Mouse (Mus musculus) hindbrain, embryonic 14.5 days (tissue): Measurements from ENCODE around the gene Npepps. TPM values are rescaled to one million over a fixed set of nuclear protein-coding genes. Genes with fewer than 3 reads are reported as not detected.

Experiments
- ATAC-seq: fragments of 200-750 bp; cut with Nextera tagmentation; 2 replicates; pipeline ENCODE4 v1.8.0; 2017; ENCODE audit warnings: moderate number of reproducible peaks, mild to moderate bottlenecking, moderate TSS enrichment, moderate library complexity; ENCODE audit not compliant: low FRiP score
- DNase-seq: peaks from one replicate; pipeline ENCODE4 v3.0.0-alpha.2; 2015; ENCODE audit warnings: low spot score
- H3K27ac ChIP-seq: fragments of 300-500 bp; sonication (generic); 2 replicates; pipeline ENCODE4 v1.5.1; 2014; ENCODE audit warnings: mild to moderate bottlenecking, moderate library complexity
- H3K27me3 ChIP-seq: fragments of 300-500 bp; sonication (generic); 2 replicates; pipeline ENCODE4 v1.6.1; 2014; ENCODE audit warnings: mild to moderate bottlenecking, low read length, mixed read lengths; ENCODE audit not compliant: control insufficient read depth, insufficient read depth
- H3K36me3 ChIP-seq: fragments of 300-500 bp; sonication (generic); replicated peaks from 2 replicates; pipeline ENCODE4 v1.6.1; 2014; ENCODE audit not compliant: control insufficient read depth, insufficient read depth
- H3K4me1 ChIP-seq: fragments of 300-500 bp; sonication (generic); replicated peaks from 2 replicates; pipeline ENCODE4 v1.6.1; 2014; ENCODE audit warnings: antibody characterized with exemption, low read length, mixed read lengths; ENCODE audit not compliant: control insufficient read depth, insufficient read depth
- H3K4me2 ChIP-seq: fragments of 300-500 bp; sonication (generic); replicated peaks from 2 replicates; pipeline ENCODE4 v1.6.1; 2014; ENCODE audit warnings: mild to moderate bottlenecking, moderate library complexity
- H3K4me3 ChIP-seq: fragments of 300-500 bp; sonication (generic); replicated peaks from 2 replicates; pipeline ENCODE4 v1.5.1; 2014; ENCODE audit warnings: mild to moderate bottlenecking, low read length
- H3K9ac ChIP-seq: fragments of 300-500 bp; sonication (generic); 2 replicates; pipeline ENCODE4 v1.6.1; 2014
- H3K9me3 ChIP-seq: fragments of 300-500 bp; sonication (generic); 2 replicates; pipeline ENCODE4 v1.6.1; 2016; ENCODE audit warnings: low read length; ENCODE audit not compliant: control insufficient read depth
- WGBS: fragments of 180-500 bp; shearing (Covaris S2); extraction: QIAGEN DNeasy Blood & Tissue Kit; methylation state at CpG from one replicate; pipeline ENCODE4 v1.1.7; 2014; 5-methylcytosine and 5-hydroxymethylcytosine counted together
- polyA plus RNA-seq: library from polyadenylated mRNA; unstranded; fragments of >200 nt; fragmentation: Nextera tagmentation; extraction: Ambion mirVana; gene quantifications from 2 replicates; pipeline ENCODE4 v1.2.1, GENCODE M21; 2014

Npepps gene
- polyA plus RNA-seq, 1 experiment from 2014 or later: 132 TPM

GRCm38 (mm10) chr11:97301406-97301805 lies 21.0 kb upstream of the Npepps start:
- no peak overlapping the region for H3K4me2 ChIP-seq
- H3K27me3 ChIP-seq: no peaks in the 10 kb centered on the region
- no peaks in the 10 kb centered on the region for H3K36me3 ChIP-seq
- no peaks in the 10 kb centered on the region for H3K4me1 ChIP-seq
- H3K9ac ChIP-seq: no peak overlapping the region
- ATAC-seq: no peak
- no peak for DNase-seq
- no peak overlapping the region for H3K4me3 ChIP-seq
- no peaks in the 10 kb centered on the region for H3K9me3 ChIP-seq
- WGBS: 87% methylated on average over 16 of the region's 16 CpGs
- H3K27ac ChIP-seq: no peak overlapping the region

GRCm38 (mm10) chr11:97299939-97300338 lies 19.5 kb upstream of the Npepps start:
- no peaks in the 10 kb centered on the region for H3K9me3 ChIP-seq
- no peak for DNase-seq
- H3K36me3 ChIP-seq: no peaks in the 10 kb centered on the region
- H3K27ac ChIP-seq: no peak overlapping the region
- no peak overlapping the region for H3K9ac ChIP-seq
- H3K4me3 ChIP-seq: no peak overlapping the region
- no peak for ATAC-seq
- no peaks in the 10 kb centered on the region for H3K27me3 ChIP-seq
- H3K4me1 ChIP-seq: no peaks in the 10 kb centered on the region
- no peak overlapping the region for H3K4me2 ChIP-seq
- WGBS: 93% methylated on average over 2 of the region's 2 CpGs

GRCm38 (mm10) chr11:97296542-97296941 lies 16.1 kb upstream of the Npepps start:
- WGBS: 91% methylated on average over 3 of the region's 4 CpGs
- H3K27ac ChIP-seq: no peak overlapping the region
- H3K4me3 ChIP-seq: no peak overlapping the region
- no peak overlapping the region for H3K4me2 ChIP-seq
- no peaks in the 10 kb centered on the region for H3K4me1 ChIP-seq
- H3K9ac ChIP-seq: no peak overlapping the region
- no peaks in the 10 kb centered on the region for H3K36me3 ChIP-seq
- H3K9me3 ChIP-seq: no peaks in the 10 kb centered on the region
- ATAC-seq (no peak), DNase-seq (no peak)
- H3K27me3 ChIP-seq: no peaks in the 10 kb centered on the region

DNA sequence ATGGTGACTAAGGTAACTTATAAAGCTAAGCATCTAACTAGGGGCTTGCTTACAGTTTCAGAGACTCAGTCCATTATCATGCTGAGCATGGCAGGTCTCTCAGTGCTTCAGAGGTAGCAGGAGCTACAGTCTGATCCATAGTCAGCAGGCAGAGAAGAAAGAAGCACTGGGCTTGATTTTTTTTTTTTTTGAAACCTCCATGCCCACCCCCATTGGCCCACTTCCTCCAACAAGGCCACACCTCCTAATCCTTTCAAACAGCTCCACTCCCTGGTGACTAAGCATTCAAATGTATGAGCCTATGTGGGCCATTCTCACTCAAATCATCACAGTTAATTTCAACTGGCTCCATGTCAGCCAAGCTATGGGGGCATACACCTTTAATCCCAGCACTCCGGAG lies 12.3 kb upstream of the Npepps start:
- no peaks in the 10 kb centered on the region for H3K27me3 ChIP-seq
- no peak overlapping the region for H3K27ac ChIP-seq
- WGBS: 95% methylated on average over 1 of the region's 1 CpGs
- no peak for ATAC-seq
- H3K9me3 ChIP-seq: no peaks in the 10 kb centered on the region
- no peak overlapping the region for H3K4me3 ChIP-seq
- H3K4me1 ChIP-seq: no peaks in the 10 kb centered on the region
- H3K36me3 ChIP-seq: no peaks in the 10 kb centered on the region
- H3K4me2 ChIP-seq: no peak overlapping the region
- DNase-seq: no peak
- no peak overlapping the region for H3K9ac ChIP-seq

- H3K27me3 ChIP-seq: no peaks in the 10 kb centered on the region
- H3K9ac ChIP-seq: no peak overlapping the region
- no peak overlapping the region for H3K4me2 ChIP-seq
- H3K4me1 ChIP-seq: no peaks in the 10 kb centered on the region
- DNase-seq: no peak
- H3K36me3 ChIP-seq: no peaks in the 10 kb centered on the region
- H3K4me3 ChIP-seq: no peak overlapping the region
- H3K27ac ChIP-seq: no peak overlapping the region
- WGBS: 43% methylated on average over 12 of the region's 12 CpGs
- no peak for ATAC-seq
- H3K9me3 ChIP-seq: no peaks in the 10 kb centered on the region
These were observed 9.1 kb upstream of the Npepps start for GRCm38 (mm10) chr11:97289276-97290230.

DNA sequence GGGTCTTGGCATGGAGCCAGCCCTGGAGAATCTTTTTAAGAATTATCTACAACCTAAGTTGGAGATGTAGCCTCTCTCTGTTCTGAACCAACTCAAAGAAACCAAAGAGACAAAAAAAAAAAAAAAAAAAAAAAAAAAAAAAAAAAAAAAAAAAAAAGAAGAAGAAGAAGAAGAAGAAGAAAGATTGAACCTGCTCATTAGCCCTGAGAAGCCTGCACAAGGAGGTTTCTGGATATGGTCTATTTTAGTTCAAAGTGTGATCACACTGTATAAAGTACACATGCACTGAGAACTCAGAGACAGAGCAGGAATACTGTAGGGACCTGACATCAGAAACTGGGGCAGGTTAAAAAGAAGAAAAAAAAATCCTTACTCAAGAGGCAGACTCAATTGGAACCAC lies 7.2 kb upstream of the Npepps start:
- H3K27me3 ChIP-seq: no peaks in the 10 kb centered on the region
- no peak overlapping the region for H3K9ac ChIP-seq
- H3K9me3 ChIP-seq: no peaks in the 10 kb centered on the region
- no peak for DNase-seq
- no peak overlapping the region for H3K4me3 ChIP-seq
- no peak for ATAC-seq
- H3K4me2 ChIP-seq: no peak overlapping the region
- no peaks in the 10 kb centered on the region for H3K36me3 ChIP-seq
- H3K27ac ChIP-seq: no peak overlapping the region
- no peaks in the 10 kb centered on the region for H3K4me1 ChIP-seq

DNA sequence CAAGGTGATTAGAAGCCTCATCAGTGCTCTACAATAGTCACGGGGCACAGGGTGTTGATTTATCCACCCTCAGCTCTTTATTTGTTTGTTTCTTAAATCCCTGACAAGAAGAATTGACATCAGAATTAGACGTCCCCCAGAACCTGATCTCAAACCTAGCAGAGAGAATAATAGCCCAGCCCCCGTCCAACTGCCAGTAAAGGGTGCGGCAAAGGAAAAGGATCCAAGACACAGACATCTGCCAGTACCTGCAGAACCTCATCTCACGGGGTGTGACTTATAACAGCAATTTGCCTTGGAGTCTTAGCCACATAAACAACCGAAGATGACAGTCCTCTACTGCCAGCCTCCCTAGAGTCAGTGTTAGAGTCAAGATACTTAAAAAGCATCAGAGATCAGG lies 6.5 kb upstream of the Npepps start:
- Histone ChIP-seq H3K4me2 (no peak overlapping the region), H3K9ac (no peak overlapping the region), H3K27me3 (no peaks in the 10 kb centered on the region), H3K4me1 (no peaks in the 10 kb centered on the region), H3K27ac (no peak overlapping the region), H3K9me3 (no peaks in the 10 kb centered on the region), H3K4me3 (no peak overlapping the region), H3K36me3 (no peaks in the 10 kb centered on the region)
- DNase-seq (no peak), ATAC-seq (no peak)
- 58% methylated on average over 6 of the region's 6 CpGs for WGBS

DNA sequence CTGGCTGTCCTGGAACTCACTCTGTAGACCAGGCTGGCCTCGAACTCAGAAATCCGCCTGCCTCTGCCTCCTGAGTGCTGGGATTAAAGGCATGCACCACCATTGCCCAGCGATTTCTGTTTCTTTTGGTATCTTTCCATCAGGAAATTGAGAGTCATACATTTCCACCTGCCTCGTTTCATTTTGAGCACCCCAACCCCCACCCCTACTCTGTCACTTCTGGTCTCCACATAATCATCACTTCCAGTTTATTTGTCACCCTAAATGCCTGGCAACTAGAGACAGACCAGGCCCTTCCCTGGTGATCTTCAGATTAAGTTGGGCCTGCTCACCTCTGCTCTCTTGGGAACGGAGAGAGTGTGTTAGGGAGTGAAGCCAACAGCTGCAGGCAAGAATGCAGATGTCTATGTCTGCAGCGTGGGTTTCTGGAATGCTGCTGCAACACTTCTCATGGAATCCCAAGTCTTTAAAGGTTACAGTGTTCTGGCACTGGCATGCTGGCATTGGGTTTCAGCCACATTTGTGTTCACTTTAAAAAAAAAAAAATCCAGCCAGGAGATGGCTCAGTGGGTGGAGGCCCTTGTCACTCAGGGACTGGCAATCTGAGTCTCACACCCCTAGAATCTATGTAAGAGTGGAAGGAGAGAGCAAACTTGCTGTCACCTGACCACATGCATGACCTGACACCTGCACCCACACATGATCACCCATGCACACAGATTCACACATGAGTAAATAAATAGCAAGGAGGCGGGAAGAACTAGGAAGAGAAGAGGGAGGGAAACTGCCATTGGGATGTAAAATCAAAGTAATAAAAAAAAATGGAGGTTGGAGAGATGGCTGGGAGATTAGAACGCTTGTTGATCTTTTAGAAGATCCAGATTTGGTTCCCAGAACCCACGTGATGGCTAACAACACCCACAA lies 5.7 kb upstream of the Npepps start:
- no peak for ATAC-seq

GRCm38 (mm10) chr11:97284854-97285253 lies 4.4 kb upstream of the Npepps start:
- no peak overlapping the region for H3K27ac ChIP-seq
- WGBS: 79% methylated on average over 4 of the region's 4 CpGs
- no peaks in the 10 kb centered on the region for H3K27me3 ChIP-seq
- no peaks in the 10 kb centered on the region for H3K36me3 ChIP-seq
- DNase-seq (no peak), ATAC-seq (no peak)
- H3K4me2 ChIP-seq: no peak overlapping the region
- H3K4me1 ChIP-seq: no peaks in the 10 kb centered on the region
- no peak overlapping the region for H3K9ac ChIP-seq
- H3K4me3 ChIP-seq: no peak overlapping the region
- H3K9me3 ChIP-seq: no peaks in the 10 kb centered on the region

More for the DNA sequence above, 5.7 kb upstream of the Npepps start:
- Histone ChIP-seq H3K4me2 (no peak overlapping the region), H3K36me3 (no peaks in the 10 kb centered on the region), H3K9ac (no peak overlapping the region), H3K4me1 (no peaks in the 10 kb centered on the region), H3K4me3 (no peak overlapping the region), H3K27me3 (no peaks in the 10 kb centered on the region), H3K27ac (no peak overlapping the region), H3K9me3 (no peaks in the 10 kb centered on the region)
- DNase-seq: no peak
- WGBS: 83% methylated on average over 9 of the region's 9 CpGs
